Mouse (Mus musculus): ENCODE results near the gene Syt8. TPM values are rescaled to one million over a fixed set of nuclear protein-coding genes. Genes with fewer than 3 reads are reported as not detected.

Gene Syt8
- polyA plus RNA-seq, 1 experiment from 2014 or later: not detected

DNA sequence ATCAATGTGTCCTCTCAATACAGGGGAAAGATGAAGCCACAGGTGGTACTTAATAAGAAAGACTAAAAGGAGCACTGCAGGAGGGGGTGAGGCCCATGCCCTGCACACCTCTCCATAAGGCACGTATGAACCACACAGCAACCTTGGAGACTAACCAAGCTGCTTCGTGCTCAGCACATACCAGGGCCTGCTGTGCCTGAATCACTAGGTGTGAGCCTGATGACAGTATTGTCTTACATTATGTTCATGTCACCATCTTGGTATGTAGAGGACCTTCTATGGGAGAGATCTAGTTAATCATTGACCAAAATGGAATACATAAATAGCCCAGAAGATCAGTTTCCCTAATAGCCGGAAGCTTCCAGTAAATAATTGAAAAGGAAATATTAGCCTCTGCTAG, 25.0 kb upstream of the Syt8 start:
- DNase-seq (no peak), ATAC-seq (ENCODE audit: low read depth) (no peak)
- Histone ChIP-seq H3K27ac (no peak overlapping the region), H3K27me3 (no peaks in the 10 kb centered on the region), H3K4me1 (replicated peaks) (peaks cover 24% of the 10 kb centered on the region), H3K36me3 (no peaks in the 10 kb centered on the region), H3K9ac (no peak overlapping the region), H3K4me2 (no peak overlapping the region), H3K4me3 (replicated peaks) (no peak overlapping the region), H3K9me3 (replicated peaks) (no peaks in the 10 kb centered on the region)
- WGBS (ENCODE audit: insufficient replicate concordance): 73% methylated on average over 3 of the region's 3 CpGs

DNA sequence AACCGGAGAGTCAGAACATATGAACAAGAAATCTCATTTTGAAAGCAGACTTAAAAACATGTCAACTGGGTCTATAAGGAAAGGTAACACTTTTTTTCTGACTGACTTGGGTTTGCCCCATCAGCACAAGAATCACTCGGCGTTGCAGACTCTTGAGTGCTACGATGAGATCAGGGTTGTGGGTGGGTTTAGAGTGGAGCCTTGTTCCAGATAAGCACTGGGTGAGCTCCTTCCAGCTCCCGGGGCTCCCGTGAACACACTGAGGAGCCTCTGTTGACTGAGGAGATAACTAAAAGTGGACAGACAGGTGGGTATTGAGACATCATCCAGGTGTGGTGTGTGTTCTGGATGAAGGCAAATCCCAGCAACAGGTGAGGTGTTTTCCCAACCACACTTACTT, 21.4 kb upstream of the Syt8 start:
- no peaks in the 10 kb centered on the region for H3K9me3 ChIP-seq (replicated peaks)
- no peak overlapping the region for H3K27ac ChIP-seq
- H3K4me2 ChIP-seq: no peak overlapping the region
- H3K27me3 ChIP-seq: no peaks in the 10 kb centered on the region
- 27% methylated on average over 6 of the region's 6 CpGs for WGBS (ENCODE audit: insufficient replicate concordance)
- H3K4me1 ChIP-seq (replicated peaks): peaks cover 24% of the 10 kb centered on the region
- no peak overlapping the region for H3K9ac ChIP-seq
- no peaks in the 10 kb centered on the region for H3K36me3 ChIP-seq
- no peak overlapping the region for H3K4me3 ChIP-seq (replicated peaks)
- ATAC-seq (ENCODE audit: low read depth) (peak; percentile 88), DNase-seq (no peak)

DNA sequence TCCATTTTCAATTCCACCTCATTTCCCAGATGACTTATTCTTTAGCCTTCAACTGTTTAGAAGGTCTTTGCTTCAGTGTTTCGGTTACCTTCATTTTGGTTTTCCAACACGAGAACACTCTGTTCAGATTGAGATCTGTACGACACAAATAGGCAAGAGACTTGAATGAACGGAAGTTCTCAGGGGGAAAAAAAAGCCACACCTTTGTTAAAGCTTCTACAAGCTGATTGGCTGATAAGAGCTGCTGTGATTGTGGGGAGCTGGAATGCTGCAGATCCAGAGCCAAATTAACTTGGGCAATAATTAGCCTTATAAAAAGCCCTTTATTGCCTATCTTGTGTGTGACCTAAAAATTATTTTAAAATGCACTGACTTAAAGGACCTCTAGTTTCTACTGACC, 19.3 kb upstream of the Syt8 start:
- Histone ChIP-seq H3K4me2 (no peak overlapping the region), H3K36me3 (no peaks in the 10 kb centered on the region), H3K27ac (no peak overlapping the region), H3K9ac (no peak overlapping the region), H3K4me3 (replicated peaks) (no peak overlapping the region), H3K27me3 (no peaks in the 10 kb centered on the region), H3K9me3 (replicated peaks) (no peaks in the 10 kb centered on the region), H3K4me1 (replicated peaks) (peaks cover 35% of the 10 kb centered on the region)
- WGBS (ENCODE audit: insufficient replicate concordance): 50% methylated on average over 4 of the region's 4 CpGs
- no peak for DNase-seq
- ATAC-seq (ENCODE audit: low read depth): no peak

DNA sequence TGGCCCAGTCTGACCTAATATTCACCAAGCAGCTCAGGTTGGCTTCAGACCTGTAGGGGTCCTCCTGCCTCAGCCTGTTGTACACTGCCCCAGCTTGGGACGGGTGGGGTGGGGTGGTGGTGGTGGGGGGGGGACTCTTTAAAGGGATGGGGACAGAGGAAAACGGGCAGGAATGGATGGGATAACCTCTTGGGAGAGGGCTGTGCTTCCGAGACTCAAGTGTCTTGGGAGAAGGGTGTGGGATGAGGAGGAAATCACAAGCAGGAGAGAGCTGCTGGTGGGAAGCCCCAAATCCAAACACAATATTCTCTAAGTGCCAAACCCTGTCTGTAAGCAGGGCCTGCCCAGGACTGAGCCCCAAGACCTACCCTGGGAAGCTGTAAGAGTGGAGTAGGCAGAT, 18.4 kb upstream of the Syt8 start:
- DNase-seq (no peak), ATAC-seq (ENCODE audit: low read depth) (no peak)
- Histone ChIP-seq H3K27me3 (no peaks in the 10 kb centered on the region), H3K4me2 (no peak overlapping the region), H3K9ac (no peak overlapping the region), H3K27ac (no peak overlapping the region), H3K4me1 (replicated peaks) (peaks cover 44% of the 10 kb centered on the region), H3K36me3 (no peaks in the 10 kb centered on the region), H3K9me3 (replicated peaks) (no peaks in the 10 kb centered on the region), H3K4me3 (replicated peaks) (no peak overlapping the region)
- WGBS (ENCODE audit: insufficient replicate concordance): 71% methylated on average over 3 of the region's 3 CpGs

DNA sequence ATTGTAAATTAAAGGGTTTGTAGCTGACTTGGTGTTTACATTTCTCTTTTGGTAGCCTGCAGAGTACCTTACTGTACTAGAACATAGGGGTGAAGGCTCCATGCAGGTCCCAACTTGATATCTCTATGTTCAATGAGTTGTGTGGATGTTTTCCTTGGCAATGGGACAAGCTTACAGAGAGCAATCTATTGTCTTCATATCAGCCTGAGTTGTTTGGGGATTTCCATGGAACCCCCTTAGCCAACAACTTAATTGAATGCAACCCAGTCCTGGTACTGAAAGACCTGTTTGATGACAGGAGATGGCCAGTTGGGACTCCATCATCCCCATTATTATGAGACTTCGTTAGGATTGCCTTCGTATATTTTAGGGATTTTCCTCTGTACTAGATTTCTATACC, 16.6 kb upstream of the Syt8 start:
- H3K36me3 ChIP-seq: no peaks in the 10 kb centered on the region
- H3K27ac ChIP-seq: 0 out of 2 replicates have a peak overlapping the region, but pooled peaks have one; percentile 9
- no peaks in the 10 kb centered on the region for H3K9me3 ChIP-seq (replicated peaks)
- H3K27me3 ChIP-seq: no peaks in the 10 kb centered on the region
- no peak overlapping the region for H3K4me2 ChIP-seq
- ATAC-seq (ENCODE audit: low read depth): no peak
- no peak overlapping the region for H3K9ac ChIP-seq
- peaks cover 55% of the 10 kb centered on the region for H3K4me1 ChIP-seq (replicated peaks)
- WGBS (ENCODE audit: insufficient replicate concordance): 94% methylated on average over 2 of the region's 2 CpGs
- H3K4me3 ChIP-seq (replicated peaks): no peak overlapping the region
- DNase-seq: no peak

DNA sequence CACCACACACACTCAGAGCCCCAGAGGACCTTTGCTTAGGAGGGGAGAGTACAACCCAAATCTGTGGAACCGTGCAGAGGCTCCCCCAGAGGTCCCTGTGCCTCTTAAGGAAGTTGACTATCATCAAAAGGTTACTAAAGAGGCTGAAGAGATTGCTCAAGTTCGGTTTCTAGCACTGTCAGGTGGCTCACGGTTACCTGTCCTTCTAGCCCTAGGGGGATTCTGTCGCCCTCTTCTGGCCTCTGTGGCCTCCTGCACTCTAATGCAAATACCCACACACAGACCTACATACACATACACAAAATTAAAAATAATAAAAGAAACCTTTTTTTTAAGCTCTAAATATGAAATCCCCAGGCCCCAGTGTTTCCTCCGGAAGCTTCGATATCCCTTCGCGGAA, 16.0 kb upstream of the Syt8 start:
- ATAC-seq (ENCODE audit: low read depth): no peak
- Histone ChIP-seq H3K27ac (peak overlapping the region; percentile 95), H3K4me2 (no peak overlapping the region), H3K27me3 (no peaks in the 10 kb centered on the region), H3K4me3 (replicated peaks) (no peak overlapping the region), H3K36me3 (no peaks in the 10 kb centered on the region), H3K9ac (no peak overlapping the region), H3K4me1 (replicated peaks) (peaks cover 50% of the 10 kb centered on the region), H3K9me3 (replicated peaks) (no peaks in the 10 kb centered on the region)
- WGBS (ENCODE audit: insufficient replicate concordance): 90% methylated on average over 8 of the region's 8 CpGs
- DNase-seq: no peak

DNA sequence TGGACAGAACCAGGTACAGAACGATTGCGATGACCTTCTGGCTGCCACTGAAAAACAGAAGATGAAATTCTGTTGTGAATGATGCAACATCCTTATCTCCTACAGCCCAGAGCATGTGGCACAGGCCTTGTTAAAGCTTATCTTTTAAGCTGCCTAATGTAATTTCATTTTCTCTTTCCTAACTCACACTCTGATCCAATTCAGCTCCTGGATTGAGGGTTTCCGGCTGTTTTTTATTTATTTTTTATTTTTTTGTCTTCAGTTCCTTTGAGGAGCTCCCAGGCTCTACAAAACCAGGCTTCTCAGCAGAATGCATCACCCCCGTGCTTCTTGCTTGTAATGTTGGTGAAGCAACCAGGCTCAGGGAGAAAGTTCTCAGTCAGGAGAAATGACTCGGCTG, 14.8 kb upstream of the Syt8 start:
- Histone ChIP-seq H3K4me1 (replicated peaks) (peaks cover 45% of the 10 kb centered on the region), H3K9ac (peak overlapping the region; percentile 64), H3K27ac (peak overlapping the region; percentile 95), H3K36me3 (no peaks in the 10 kb centered on the region), H3K27me3 (no peaks in the 10 kb centered on the region), H3K4me2 (peak overlapping the region; percentile 54), H3K4me3 (replicated peaks) (no peak overlapping the region; the same call in 1 of the 2 replicates), H3K9me3 (replicated peaks) (no peaks in the 10 kb centered on the region)
- peak; percentile 58 for DNase-seq
- ATAC-seq (ENCODE audit: low read depth): peak; percentile 87
- WGBS (ENCODE audit: insufficient replicate concordance): 21% methylated on average over 5 of the region's 5 CpGs

DNA sequence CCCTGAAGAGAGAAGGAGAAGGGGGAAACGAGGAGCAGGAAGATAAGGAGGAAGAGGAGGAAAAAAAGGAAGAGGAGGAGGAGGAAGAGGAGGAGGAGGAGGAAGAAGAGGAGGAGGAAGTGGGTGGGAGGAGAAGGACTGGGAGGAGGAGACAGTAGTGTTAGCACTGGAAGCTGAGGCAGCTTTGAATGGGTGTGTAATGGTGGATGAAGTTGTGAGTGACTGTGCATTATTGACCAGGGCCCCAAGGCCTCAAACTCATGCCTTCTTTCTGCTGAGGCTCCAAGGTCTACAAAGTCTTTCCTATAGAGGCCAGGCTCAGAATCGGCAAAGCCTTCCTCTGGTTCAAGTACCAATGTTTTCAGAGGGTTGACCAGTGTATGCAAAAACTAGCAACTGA, 12.8 kb upstream of the Syt8 start:
- no peaks in the 10 kb centered on the region for H3K36me3 ChIP-seq
- no peaks in the 10 kb centered on the region for H3K27me3 ChIP-seq
- H3K4me2 ChIP-seq: no peak overlapping the region
- H3K4me1 ChIP-seq (replicated peaks): peaks cover 45% of the 10 kb centered on the region
- H3K4me3 ChIP-seq (replicated peaks): no peak overlapping the region
- H3K9ac ChIP-seq: no peak overlapping the region
- ATAC-seq (ENCODE audit: low read depth) (peak; percentile 74), DNase-seq (no peak)
- H3K9me3 ChIP-seq (replicated peaks): no peaks in the 10 kb centered on the region
- WGBS (ENCODE audit: insufficient replicate concordance): 46% methylated on average over 2 of the region's 2 CpGs
- peak overlapping the region; percentile 95 for H3K27ac ChIP-seq

DNA sequence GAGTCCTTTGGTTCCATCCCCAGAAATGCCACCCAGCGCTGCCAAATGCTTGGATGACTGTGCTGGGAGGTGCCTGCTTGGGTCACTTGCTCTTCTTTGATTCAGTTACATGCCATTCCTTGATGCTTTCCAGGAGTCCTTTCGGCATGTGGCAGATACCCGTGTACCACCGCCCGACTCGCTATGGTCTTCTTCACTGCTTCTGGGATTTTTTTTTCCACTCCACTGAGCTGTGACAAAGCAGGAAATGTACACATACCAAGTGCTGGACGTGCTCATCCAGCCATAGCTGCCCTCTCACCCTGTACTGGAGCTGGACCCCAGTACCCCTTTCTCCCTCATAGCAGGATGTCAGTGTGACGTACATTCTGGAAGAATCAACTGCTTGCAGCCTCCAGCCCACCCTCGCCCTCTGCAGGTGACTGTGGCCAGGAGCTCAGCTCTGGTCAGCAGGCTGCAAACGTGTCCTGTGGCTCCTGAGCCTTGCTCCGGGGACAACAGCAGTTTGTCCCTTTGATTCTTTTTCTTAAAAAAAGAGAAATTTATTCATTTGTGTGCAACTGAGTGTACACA, 8.9 kb upstream of the Syt8 start:
- no peak overlapping the region for H3K4me2 ChIP-seq
- H3K9me3 ChIP-seq (replicated peaks): no peaks in the 10 kb centered on the region
- no peak overlapping the region for H3K27ac ChIP-seq
- peaks cover 28% of the 10 kb centered on the region for H3K4me1 ChIP-seq (replicated peaks)
- 68% methylated on average over 11 of the region's 11 CpGs for WGBS (ENCODE audit: insufficient replicate concordance)
- DNase-seq (no peak), ATAC-seq (ENCODE audit: low read depth) (no peak)
- H3K4me3 ChIP-seq (replicated peaks): no peak overlapping the region
- no peak overlapping the region for H3K9ac ChIP-seq
- H3K36me3 ChIP-seq: no peaks in the 10 kb centered on the region
- peaks cover 26% of the 10 kb centered on the region for H3K27me3 ChIP-seq

DNA sequence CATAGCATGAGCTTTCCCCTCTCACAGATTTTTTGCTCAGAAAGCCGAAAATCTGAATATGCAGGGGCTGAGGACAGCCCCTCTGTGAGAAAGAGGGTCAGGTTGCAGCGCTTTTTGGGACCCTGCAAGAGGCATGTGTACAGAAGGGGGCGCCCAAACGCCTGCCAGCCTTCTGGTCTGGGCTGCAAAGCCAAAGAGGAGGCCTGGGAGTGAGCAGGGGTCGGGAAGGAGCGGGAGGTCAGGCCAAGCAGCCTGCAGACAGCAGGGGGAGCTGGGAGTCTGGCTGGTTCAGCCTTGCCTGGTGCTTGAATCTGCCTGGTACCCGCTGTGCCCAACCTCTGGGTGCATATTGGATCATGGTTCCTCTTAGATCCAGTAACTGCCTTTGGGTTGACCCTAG, 6.4 kb upstream of the Syt8 start:
- Histone ChIP-seq H3K4me2 (no peak overlapping the region), H3K9ac (no peak overlapping the region), H3K27me3 (peaks cover 43% of the 10 kb centered on the region), H3K36me3 (no peaks in the 10 kb centered on the region), H3K27ac (no peak overlapping the region), H3K4me3 (replicated peaks) (no peak overlapping the region), H3K9me3 (replicated peaks) (no peaks in the 10 kb centered on the region), H3K4me1 (replicated peaks) (peaks cover 4% of the 10 kb centered on the region; the same call in 1 of the 2 replicates)
- 16% methylated on average over 7 of the region's 7 CpGs for WGBS (ENCODE audit: insufficient replicate concordance)
- DNase-seq (no peak), ATAC-seq (ENCODE audit: low read depth) (no peak)

DNA sequence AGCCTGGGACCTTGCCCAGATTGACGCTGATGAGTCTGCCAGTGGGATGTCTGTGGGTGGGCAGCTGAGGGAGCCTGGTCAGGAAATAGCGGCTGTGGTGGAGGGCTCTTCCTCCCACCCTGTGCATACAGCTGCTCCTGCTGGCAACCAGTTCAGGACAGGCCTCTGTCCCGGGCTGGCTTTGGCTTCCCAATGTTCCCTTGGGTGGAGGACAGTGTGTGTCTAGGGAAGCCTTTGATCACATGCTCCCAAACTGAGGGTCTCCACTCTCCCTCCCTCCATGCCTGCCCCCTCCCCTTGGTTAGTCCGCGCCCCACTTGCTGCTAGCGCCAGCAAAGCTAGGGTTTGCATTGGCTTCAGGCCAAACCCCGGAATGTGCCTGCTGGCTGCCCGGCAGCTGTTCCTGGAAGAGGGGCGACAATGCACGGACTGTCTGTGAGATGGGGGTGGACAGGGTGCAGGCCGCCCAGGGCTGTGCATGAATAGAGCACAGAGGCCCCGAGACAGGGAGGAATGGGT, 4.4 kb upstream of the Syt8 start:
- 63% methylated on average over 12 of the region's 12 CpGs for WGBS (ENCODE audit: insufficient replicate concordance)
- Histone ChIP-seq H3K4me1 (replicated peaks) (peaks cover 17% of the 10 kb centered on the region), H3K4me3 (replicated peaks) (no peak overlapping the region), H3K27ac (no peak overlapping the region), H3K27me3 (peaks cover 48% of the 10 kb centered on the region), H3K36me3 (no peaks in the 10 kb centered on the region), H3K9ac (no peak overlapping the region), H3K9me3 (replicated peaks) (no peaks in the 10 kb centered on the region), H3K4me2 (no peak overlapping the region)
- DNase-seq (no peak), ATAC-seq (ENCODE audit: low read depth) (no peak)

DNA sequence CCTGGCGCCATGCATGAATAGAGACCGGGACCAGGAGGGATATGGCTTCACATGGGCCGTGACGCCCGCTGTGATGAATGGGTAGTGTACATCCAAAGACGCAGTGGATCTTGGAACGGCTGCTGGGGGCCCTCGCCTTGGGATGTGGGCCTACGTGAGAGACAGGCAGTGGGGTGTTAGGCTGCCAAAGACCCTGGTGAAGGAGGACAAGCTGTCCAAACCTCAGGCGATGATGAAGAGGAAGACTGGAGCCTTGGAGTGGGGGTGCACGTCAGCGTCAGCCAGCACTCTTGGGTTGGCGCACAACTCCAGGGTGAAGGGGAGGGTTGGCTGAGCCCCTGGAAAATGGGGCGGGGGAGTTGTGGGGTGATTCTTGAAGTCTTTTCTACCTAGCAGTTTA, 3.5 kb upstream of the Syt8 start:
- no peak for ATAC-seq (ENCODE audit: low read depth)
- Histone ChIP-seq H3K9me3 (replicated peaks) (no peaks in the 10 kb centered on the region), H3K9ac (no peak overlapping the region), H3K4me2 (no peak overlapping the region), H3K4me3 (replicated peaks) (no peak overlapping the region), H3K36me3 (no peaks in the 10 kb centered on the region), H3K27me3 (peaks cover 48% of the 10 kb centered on the region), H3K4me1 (replicated peaks) (peaks cover 22% of the 10 kb centered on the region), H3K27ac (no peak overlapping the region)
- DNase-seq: no peak
- WGBS (ENCODE audit: insufficient replicate concordance): 84% methylated on average over 14 of the region's 14 CpGs
